Mouse (Mus musculus): ENCODE data around the gene Ankrd2. TPM values are rescaled to one million over a fixed set of nuclear protein-coding genes. Genes with fewer than 3 reads are reported as not detected.

Gene Ankrd2
- polyA plus RNA-seq, 1 experiment from 2014 or later = 0.40 TPM

- H3K27ac ChIP-seq = no peak overlapping the region
- 63% methylated on average over 11 of the region's 11 CpGs for WGBS
- H3K4me2 ChIP-seq = no peak overlapping the region
- H3K9ac ChIP-seq = no peak overlapping the region
- peaks cover 12% of the 10 kb centered on the region; the same call in 1 of the 2 replicates for H3K4me1 ChIP-seq
- H3K36me3 ChIP-seq = no peaks in the 10 kb centered on the region
- no peaks in the 10 kb centered on the region for H3K9me3 ChIP-seq
- ATAC-seq (ENCODE audit: insufficient read depth, low FRiP score, low read depth) = no peak
- no peaks in the 10 kb centered on the region for H3K27me3 ChIP-seq (replicated peaks)
- no peak overlapping the region for H3K4me3 ChIP-seq (replicated peaks)
Observed at GRCm38 (mm10) chr19:42037167-42037702, 1.4 kb downstream of the Ankrd2 start.

GRCm38 (mm10) chr19:42038310-42038709 is 2.5 kb downstream of the Ankrd2 start:
- Histone ChIP-seq H3K4me2 (no peak overlapping the region), H3K27me3 (replicated peaks) (no peaks in the 10 kb centered on the region), H3K27ac (no peak overlapping the region), H3K9me3 (no peaks in the 10 kb centered on the region), H3K36me3 (no peaks in the 10 kb centered on the region), H3K4me1 (peaks cover 12% of the 10 kb centered on the region; the same call in 1 of the 2 replicates), H3K4me3 (replicated peaks) (no peak overlapping the region), H3K9ac (no peak overlapping the region)
- WGBS = 89% methylated on average over 12 of the region's 12 CpGs
- ATAC-seq (ENCODE audit: insufficient read depth, low FRiP score, low read depth) = no peak

GRCm38 (mm10) chr19:42043988-42044387 is 8.2 kb downstream of the Ankrd2 start:
- H3K27me3 ChIP-seq (replicated peaks) = no peaks in the 10 kb centered on the region
- ATAC-seq (ENCODE audit: insufficient read depth, low FRiP score, low read depth) = no peak
- 91% methylated on average over 6 of the region's 6 CpGs for WGBS

GRCm38 (mm10) chr19:42045269-42046102 is 9.7 kb downstream of the Ankrd2 start, which contains the start of gene Hoga1:
Gene Hoga1, plus strand, starts transcription at chr19:42045610.
- peak within 1 kb of the TSS; percentile 39 for H3K4me3 ChIP-seq (replicated peaks)
- ATAC-seq (ENCODE audit: insufficient read depth, low FRiP score, low read depth) = peak; percentile 88
- no peaks in the 10 kb centered on the region for H3K27me3 ChIP-seq (replicated peaks)
- H3K9ac ChIP-seq = no peak within 1 kb of the TSS
- H3K4me2 ChIP-seq = peak within 1 kb of the TSS; percentile 64
- no peaks in the 10 kb centered on the region for H3K36me3 ChIP-seq
- WGBS = 23% methylated on average over 23 of the region's 23 CpGs
- no peaks in the 10 kb centered on the region for H3K9me3 ChIP-seq
- no peak within 1 kb of the TSS for H3K27ac ChIP-seq
- H3K4me1 ChIP-seq = 0 out of 2 replicates have a peak, but pooled peaks cover 9% of the 10 kb centered on the region

More at GRCm38 (mm10) chr19:42043988-42044387, 8.2 kb downstream of the Ankrd2 start:
- no peak overlapping the region for H3K9ac ChIP-seq
- no peaks in the 10 kb centered on the region for H3K36me3 ChIP-seq
- H3K4me1 ChIP-seq = 0 out of 2 replicates have a peak, but pooled peaks cover 9% of the 10 kb centered on the region
- no peak overlapping the region for H3K4me2 ChIP-seq
- H3K4me3 ChIP-seq (replicated peaks) = no peak overlapping the region
- H3K9me3 ChIP-seq = no peaks in the 10 kb centered on the region
- no peak overlapping the region for H3K27ac ChIP-seq

- ATAC-seq (ENCODE audit: insufficient read depth, low FRiP score, low read depth) = no peak
- Histone ChIP-seq H3K9me3 (no peaks in the 10 kb centered on the region), H3K4me1 (0 out of 2 replicates have a peak, but pooled peaks cover 7% of the 10 kb centered on the region), H3K36me3 (no peaks in the 10 kb centered on the region), H3K27ac (no peak overlapping the region), H3K9ac (no peak overlapping the region), H3K4me2 (no peak overlapping the region), H3K27me3 (replicated peaks) (no peaks in the 10 kb centered on the region), H3K4me3 (replicated peaks) (no peak overlapping the region)
- 67% methylated on average over 1 of the region's 1 CpGs for WGBS
Observed at GRCm38 (mm10) chr19:42050251-42050650, 14.5 kb downstream of the Ankrd2 start.

- no peak for ATAC-seq (ENCODE audit: insufficient read depth, low FRiP score, low read depth)
- H3K27ac ChIP-seq = no peak overlapping the region
- H3K27me3 ChIP-seq (replicated peaks) = no peaks in the 10 kb centered on the region
- no peaks in the 10 kb centered on the region for H3K4me1 ChIP-seq
- WGBS = 89% methylated on average over 3 of the region's 3 CpGs
- no peak overlapping the region for H3K4me2 ChIP-seq
- H3K9ac ChIP-seq = no peak overlapping the region
- H3K9me3 ChIP-seq = no peaks in the 10 kb centered on the region
- no peak overlapping the region for H3K4me3 ChIP-seq (replicated peaks)
- H3K36me3 ChIP-seq = no peaks in the 10 kb centered on the region
Observed at GRCm38 (mm10) chr19:42051351-42051750, 15.6 kb downstream of the Ankrd2 start.

GRCm38 (mm10) chr19:42051948-42052347 is 16.1 kb downstream of the Ankrd2 start, which contains the start of gene 4933411K16Rik:
Gene 4933411K16Rik, plus strand, starts transcription at chr19:42052248.
- WGBS = 74% methylated on average over 4 of the region's 4 CpGs
- Histone ChIP-seq H3K4me1 (no peaks in the 10 kb centered on the region), H3K27ac (no peak within 1 kb of the TSS), H3K36me3 (no peaks in the 10 kb centered on the region), H3K4me2 (no peak within 1 kb of the TSS), H3K27me3 (replicated peaks) (no peaks in the 10 kb centered on the region), H3K4me3 (replicated peaks) (no peak within 1 kb of the TSS), H3K9me3 (no peaks in the 10 kb centered on the region), H3K9ac (no peak within 1 kb of the TSS)
- ATAC-seq (ENCODE audit: insufficient read depth, low FRiP score, low read depth) = no peak

- Histone ChIP-seq H3K36me3 (no peaks in the 10 kb centered on the region), H3K27ac (no peak overlapping the region), H3K9ac (no peak overlapping the region), H3K4me3 (replicated peaks) (no peak overlapping the region), H3K27me3 (replicated peaks) (no peaks in the 10 kb centered on the region), H3K4me2 (no peak overlapping the region), H3K4me1 (no peaks in the 10 kb centered on the region), H3K9me3 (no peaks in the 10 kb centered on the region)
- WGBS = 71% methylated on average over 6 of the region's 6 CpGs
- no peak for ATAC-seq (ENCODE audit: insufficient read depth, low FRiP score, low read depth)
Observed at GRCm38 (mm10) chr19:42054255-42054654, 18.5 kb downstream of the Ankrd2 start.

GRCm38 (mm10) chr19:42055881-42056280 is 20.1 kb downstream of the Ankrd2 start:
- H3K4me3 ChIP-seq (replicated peaks) = no peak overlapping the region
- no peaks in the 10 kb centered on the region for H3K36me3 ChIP-seq
- WGBS = 77% methylated on average over 2 of the region's 2 CpGs

GRCm38 (mm10) chr19:42056719-42057409 is 21.1 kb downstream of the Ankrd2 start:
- no peaks in the 10 kb centered on the region for H3K9me3 ChIP-seq
- H3K4me1 ChIP-seq = no peaks in the 10 kb centered on the region
- no peak overlapping the region for H3K9ac ChIP-seq
- H3K27me3 ChIP-seq (replicated peaks) = no peaks in the 10 kb centered on the region
- H3K4me2 ChIP-seq = no peak overlapping the region
- H3K27ac ChIP-seq = no peak overlapping the region
- WGBS = 73% methylated on average over 6 of the region's 6 CpGs
- H3K36me3 ChIP-seq = no peaks in the 10 kb centered on the region
- no peak overlapping the region for H3K4me3 ChIP-seq (replicated peaks)
- no peak for ATAC-seq (ENCODE audit: insufficient read depth, low FRiP score, low read depth)

More at GRCm38 (mm10) chr19:42055881-42056280, 20.1 kb downstream of the Ankrd2 start:
- H3K4me1 ChIP-seq = no peaks in the 10 kb centered on the region
- no peaks in the 10 kb centered on the region for H3K9me3 ChIP-seq
- ATAC-seq (ENCODE audit: insufficient read depth, low FRiP score, low read depth) = no peak
- no peak overlapping the region for H3K4me2 ChIP-seq
- no peak overlapping the region for H3K27ac ChIP-seq
- no peaks in the 10 kb centered on the region for H3K27me3 ChIP-seq (replicated peaks)
- no peak overlapping the region for H3K9ac ChIP-seq

- WGBS = 60% methylated on average over 7 of the region's 7 CpGs
Observed at GRCm38 (mm10) chr19:42058426-42058825, 22.6 kb downstream of the Ankrd2 start.

GRCm38 (mm10) chr19:42061443-42061842 is 25.6 kb downstream of the Ankrd2 start:
- ATAC-seq (ENCODE audit: insufficient read depth, low FRiP score, low read depth) = no peak

More at GRCm38 (mm10) chr19:42058426-42058825, 22.6 kb downstream of the Ankrd2 start:
- Histone ChIP-seq H3K27me3 (replicated peaks) (no peaks in the 10 kb centered on the region), H3K36me3 (no peaks in the 10 kb centered on the region), H3K4me2 (no peak overlapping the region), H3K9me3 (no peaks in the 10 kb centered on the region), H3K4me1 (no peaks in the 10 kb centered on the region), H3K9ac (no peak overlapping the region), H3K27ac (no peak overlapping the region), H3K4me3 (replicated peaks) (no peak overlapping the region)
- ATAC-seq (ENCODE audit: insufficient read depth, low FRiP score, low read depth) = no peak

More at GRCm38 (mm10) chr19:42061443-42061842, 25.6 kb downstream of the Ankrd2 start:
- H3K4me3 ChIP-seq (replicated peaks) = no peak overlapping the region
- no peaks in the 10 kb centered on the region for H3K4me1 ChIP-seq
- no peak overlapping the region for H3K9ac ChIP-seq
- H3K4me2 ChIP-seq = no peak overlapping the region
- no peaks in the 10 kb centered on the region for H3K36me3 ChIP-seq
- H3K27ac ChIP-seq = no peak overlapping the region
- H3K27me3 ChIP-seq (replicated peaks) = no peaks in the 10 kb centered on the region
- WGBS = 85% methylated on average over 7 of the region's 7 CpGs
- no peaks in the 10 kb centered on the region for H3K9me3 ChIP-seq

All from stomach, embryonic 15.5 days (tissue).